Mouse (Mus musculus): Measurements from ENCODE around the gene Irgq. TPM values are rescaled to one million over a fixed set of nuclear protein-coding genes. Genes with fewer than 3 reads are reported as not detected.

Irgq gene
- polyA plus RNA-seq, 1 experiment from 2014 or later = 30.3 TPM

DNA sequence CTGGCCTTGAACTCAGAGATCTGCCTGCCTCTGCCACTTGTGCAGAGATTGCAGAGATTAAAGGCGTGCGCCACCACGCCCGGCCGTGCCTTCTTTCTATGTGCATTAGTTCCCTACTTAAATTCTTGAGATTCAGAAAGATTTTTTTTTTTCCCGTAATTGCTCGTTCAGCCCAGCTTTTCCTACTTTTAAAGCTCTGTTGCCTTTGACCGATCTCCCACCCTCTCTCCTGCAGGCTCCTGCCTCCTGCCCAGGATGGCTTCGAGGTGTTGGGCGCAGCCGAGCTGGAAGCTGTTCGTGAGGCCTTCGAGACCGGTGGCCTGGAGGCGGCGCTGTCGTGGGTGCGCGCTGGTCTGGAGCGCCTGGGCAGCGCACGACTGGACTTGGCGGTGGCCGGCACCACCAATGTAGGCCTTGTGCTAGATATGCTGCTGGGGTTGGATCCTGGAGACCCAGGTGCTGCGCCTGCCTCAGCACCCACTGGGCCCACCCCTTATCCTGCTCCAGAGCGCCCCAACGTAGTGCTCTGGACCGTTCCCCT lies 2.6 kb downstream of the Irgq start:
- Histone ChIP-seq H3K27me3 (ENCODE audit: control insufficient read depth, insufficient read depth, low read length) (no peaks in the 10 kb centered on the region), H3K4me1 (ENCODE audit: control insufficient read depth, insufficient read depth, low read length) (peaks cover 26% of the 10 kb centered on the region), H3K27ac (replicated peaks; ENCODE audit: low read depth, low read length) (no peak overlapping the region), H3K36me3 (ENCODE audit: control insufficient read depth, insufficient read depth, low read length) (peaks cover 41% of the 10 kb centered on the region), H3K9me3 (ENCODE audit: control insufficient read depth, low read length) (no peaks in the 10 kb centered on the region), H3K4me3 (replicated peaks; ENCODE audit: low read depth, low read length) (no peak overlapping the region), H3K9ac (replicated peaks; ENCODE audit: low read length) (no peak overlapping the region), H3K4me2 (ENCODE audit: low read length) (peak overlapping the region; percentile 3; the same call in 1 of the 2 replicates)
- no peak for ATAC-seq (ENCODE audit: low FRiP score, low TSS enrichment)
- WGBS = 66% methylated on average over 28 of the region's 28 CpGs
- no peak for DNase-seq

- 21% methylated on average over 42 of the region's 42 CpGs for WGBS
- H3K9me3 ChIP-seq (ENCODE audit: control insufficient read depth, low read length) = no peaks in the 10 kb centered on the region
- no peaks in the 10 kb centered on the region for H3K27me3 ChIP-seq (ENCODE audit: control insufficient read depth, insufficient read depth, low read length)
- peaks cover 26% of the 10 kb centered on the region for H3K4me1 ChIP-seq (ENCODE audit: control insufficient read depth, insufficient read depth, low read length)
- peak overlapping the region; percentile 12 for H3K4me3 ChIP-seq (replicated peaks; ENCODE audit: low read depth, low read length)
- peak overlapping the region; percentile 9; the same call in 1 of the 2 replicates for H3K9ac ChIP-seq (replicated peaks; ENCODE audit: low read length)
- ATAC-seq (ENCODE audit: low FRiP score, low TSS enrichment) = no peak
- peaks cover 41% of the 10 kb centered on the region for H3K36me3 ChIP-seq (ENCODE audit: control insufficient read depth, insufficient read depth, low read length)
- DNase-seq = no peak
- H3K4me2 ChIP-seq (ENCODE audit: low read length) = peak overlapping the region; percentile 38
- H3K27ac ChIP-seq (replicated peaks; ENCODE audit: low read depth, low read length) = no peak overlapping the region
Observed at GRCm38 (mm10) chr7:24533806-24534205, 3.3 kb downstream of the Irgq start.

DNA sequence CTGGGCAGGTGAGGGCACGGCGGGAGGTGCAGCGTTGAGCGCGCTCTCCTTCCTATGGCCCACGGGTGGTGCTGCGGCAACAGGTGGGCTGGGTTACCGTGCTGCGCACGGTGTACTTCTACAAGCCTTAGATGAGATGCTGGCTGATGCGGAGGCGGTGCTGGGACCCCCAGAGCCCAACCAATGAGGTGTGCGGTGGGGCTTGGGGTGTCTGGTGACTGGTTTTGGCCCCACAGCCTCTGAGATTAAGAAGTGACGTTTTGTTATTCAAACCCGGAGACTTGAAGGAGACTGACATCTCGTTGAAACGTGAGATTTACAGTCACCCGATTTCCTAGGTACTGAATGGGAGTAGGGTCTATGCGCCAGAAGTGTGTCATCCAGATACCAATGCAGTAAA lies 3.8 kb downstream of the Irgq start:
- H3K27ac ChIP-seq (replicated peaks; ENCODE audit: low read depth, low read length) = no peak overlapping the region
- peak overlapping the region; percentile 38 for H3K4me2 ChIP-seq (ENCODE audit: low read length)
- H3K4me3 ChIP-seq (replicated peaks; ENCODE audit: low read depth, low read length) = peak overlapping the region; percentile 12; the same call in 1 of the 2 replicates
- peaks cover 25% of the 10 kb centered on the region for H3K4me1 ChIP-seq (ENCODE audit: control insufficient read depth, insufficient read depth, low read length)
- DNase-seq (no peak), ATAC-seq (ENCODE audit: low FRiP score, low TSS enrichment) (no peak)
- WGBS = 31% methylated on average over 19 of the region's 19 CpGs
- H3K9me3 ChIP-seq (ENCODE audit: control insufficient read depth, low read length) = no peaks in the 10 kb centered on the region
- H3K36me3 ChIP-seq (ENCODE audit: control insufficient read depth, insufficient read depth, low read length) = peaks cover 41% of the 10 kb centered on the region
- no peak overlapping the region for H3K9ac ChIP-seq (replicated peaks; ENCODE audit: low read length)
- no peaks in the 10 kb centered on the region for H3K27me3 ChIP-seq (ENCODE audit: control insufficient read depth, insufficient read depth, low read length)

GRCm38 (mm10) chr7:24537081-24537480 lies 6.6 kb downstream of the Irgq start:
- no peak overlapping the region for H3K4me2 ChIP-seq (ENCODE audit: low read length)
- ATAC-seq (ENCODE audit: low FRiP score, low TSS enrichment) (no peak), DNase-seq (no peak)
- H3K36me3 ChIP-seq (ENCODE audit: control insufficient read depth, insufficient read depth, low read length) = peaks cover 37% of the 10 kb centered on the region
- no peak overlapping the region for H3K27ac ChIP-seq (replicated peaks; ENCODE audit: low read depth, low read length)
- H3K4me3 ChIP-seq (replicated peaks; ENCODE audit: low read depth, low read length) = no peak overlapping the region
- no peak overlapping the region for H3K9ac ChIP-seq (replicated peaks; ENCODE audit: low read length)
- H3K9me3 ChIP-seq (ENCODE audit: control insufficient read depth, low read length) = no peaks in the 10 kb centered on the region
- WGBS = 86% methylated on average over 4 of the region's 4 CpGs
- H3K4me1 ChIP-seq (ENCODE audit: control insufficient read depth, insufficient read depth, low read length) = peaks cover 15% of the 10 kb centered on the region
- no peaks in the 10 kb centered on the region for H3K27me3 ChIP-seq (ENCODE audit: control insufficient read depth, insufficient read depth, low read length)

DNA sequence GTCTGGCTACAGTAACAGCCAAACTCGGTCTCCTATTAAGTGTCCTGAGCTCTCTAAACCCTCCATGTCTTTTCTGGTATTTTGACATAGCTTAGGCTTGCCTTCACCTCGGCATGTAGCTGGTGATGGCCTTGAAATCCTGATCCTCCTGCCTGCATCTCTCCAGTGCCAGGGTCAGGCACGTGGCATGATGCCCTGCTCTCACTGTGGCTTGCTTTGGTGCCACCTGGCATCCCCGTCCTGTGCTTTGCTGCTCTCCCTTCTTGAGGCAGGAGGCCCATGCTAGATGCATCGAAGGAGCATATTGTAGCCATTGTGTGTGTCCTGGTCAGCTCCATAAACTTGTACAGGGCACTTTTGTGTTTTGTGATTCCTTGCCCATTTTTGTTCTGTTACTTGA lies 7.1 kb downstream of the Irgq start:
- ATAC-seq (ENCODE audit: low FRiP score, low TSS enrichment) = no peak
- 83% methylated on average over 5 of the region's 5 CpGs for WGBS
- Histone ChIP-seq H3K9ac (replicated peaks; ENCODE audit: low read length) (no peak overlapping the region), H3K4me1 (ENCODE audit: control insufficient read depth, insufficient read depth, low read length) (peaks cover 10% of the 10 kb centered on the region), H3K36me3 (ENCODE audit: control insufficient read depth, insufficient read depth, low read length) (peaks cover 34% of the 10 kb centered on the region), H3K9me3 (ENCODE audit: control insufficient read depth, low read length) (no peaks in the 10 kb centered on the region), H3K4me2 (ENCODE audit: low read length) (no peak overlapping the region), H3K27ac (replicated peaks; ENCODE audit: low read depth, low read length) (no peak overlapping the region), H3K4me3 (replicated peaks; ENCODE audit: low read depth, low read length) (no peak overlapping the region), H3K27me3 (ENCODE audit: control insufficient read depth, insufficient read depth, low read length) (no peaks in the 10 kb centered on the region)
- DNase-seq = no peak

DNA sequence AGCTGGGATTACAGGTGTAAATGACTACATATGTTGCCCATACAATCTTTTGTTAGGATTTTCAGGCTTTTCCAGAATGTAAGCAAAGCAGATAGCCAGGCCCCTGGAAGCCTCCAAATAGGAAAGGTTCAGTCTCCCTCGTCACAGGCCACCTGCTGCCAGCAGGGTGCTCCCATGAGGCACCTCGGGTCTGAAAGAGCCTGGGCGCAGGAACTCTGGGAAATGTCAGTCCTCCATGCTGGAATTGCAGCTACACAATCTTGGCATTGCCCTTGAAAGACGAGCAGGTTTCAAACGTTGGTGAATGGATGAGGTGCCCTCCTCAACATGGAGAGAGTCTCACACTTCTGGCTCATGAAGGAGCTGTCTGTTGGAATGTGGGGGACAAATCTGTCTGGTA lies 7.7 kb downstream of the Irgq start:
- H3K4me3 ChIP-seq (replicated peaks; ENCODE audit: low read depth, low read length) = no peak overlapping the region
- ATAC-seq (ENCODE audit: low FRiP score, low TSS enrichment) (no peak), DNase-seq (no peak)
- H3K4me2 ChIP-seq (ENCODE audit: low read length) = no peak overlapping the region
- H3K4me1 ChIP-seq (ENCODE audit: control insufficient read depth, insufficient read depth, low read length) = peaks cover 10% of the 10 kb centered on the region
- no peak overlapping the region for H3K27ac ChIP-seq (replicated peaks; ENCODE audit: low read depth, low read length)
- H3K36me3 ChIP-seq (ENCODE audit: control insufficient read depth, insufficient read depth, low read length) = peaks cover 31% of the 10 kb centered on the region
- no peaks in the 10 kb centered on the region for H3K9me3 ChIP-seq (ENCODE audit: control insufficient read depth, low read length)
- H3K9ac ChIP-seq (replicated peaks; ENCODE audit: low read length) = no peak overlapping the region
- 45% methylated on average over 5 of the region's 5 CpGs for WGBS
- H3K27me3 ChIP-seq (ENCODE audit: control insufficient read depth, insufficient read depth, low read length) = no peaks in the 10 kb centered on the region

DNA sequence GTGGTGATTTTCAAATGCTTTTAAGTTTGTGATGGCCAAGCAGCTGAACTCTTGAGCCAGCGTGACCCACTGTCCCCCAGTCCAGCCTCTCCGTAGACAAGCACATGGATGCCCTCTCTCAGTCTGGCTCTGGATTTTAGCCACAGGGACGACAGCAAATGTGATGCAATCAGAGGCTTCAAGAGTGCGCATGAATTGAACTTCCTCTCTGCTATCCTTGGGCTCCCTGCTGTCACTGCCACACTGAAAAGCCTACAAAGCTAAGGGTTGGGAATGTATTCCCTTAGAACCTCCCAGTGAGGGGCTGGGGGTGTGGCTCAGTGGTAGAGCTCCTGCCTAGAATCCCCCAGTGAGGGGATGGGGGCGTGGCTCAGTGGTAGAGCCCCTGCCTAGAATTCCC lies 8.2 kb downstream of the Irgq start:
- H3K9me3 ChIP-seq (ENCODE audit: control insufficient read depth, low read length) = no peaks in the 10 kb centered on the region
- DNase-seq (no peak), ATAC-seq (ENCODE audit: low FRiP score, low TSS enrichment) (no peak)
- H3K27ac ChIP-seq (replicated peaks; ENCODE audit: low read depth, low read length) = no peak overlapping the region
- no peak overlapping the region for H3K9ac ChIP-seq (replicated peaks; ENCODE audit: low read length)
- WGBS = 80% methylated on average over 5 of the region's 5 CpGs
- peaks cover 25% of the 10 kb centered on the region for H3K36me3 ChIP-seq (ENCODE audit: control insufficient read depth, insufficient read depth, low read length)
- H3K27me3 ChIP-seq (ENCODE audit: control insufficient read depth, insufficient read depth, low read length) = no peaks in the 10 kb centered on the region
- H3K4me2 ChIP-seq (ENCODE audit: low read length) = no peak overlapping the region
- peaks cover 5% of the 10 kb centered on the region for H3K4me1 ChIP-seq (ENCODE audit: control insufficient read depth, insufficient read depth, low read length)
- H3K4me3 ChIP-seq (replicated peaks; ENCODE audit: low read depth, low read length) = no peak overlapping the region

- H3K4me3 ChIP-seq (replicated peaks; ENCODE audit: low read depth, low read length) = no peak overlapping the region
- ATAC-seq (ENCODE audit: low FRiP score, low TSS enrichment) = no peak
- no peaks in the 10 kb centered on the region for H3K4me1 ChIP-seq (ENCODE audit: control insufficient read depth, insufficient read depth, low read length)
- H3K36me3 ChIP-seq (ENCODE audit: control insufficient read depth, insufficient read depth, low read length) = peaks cover 16% of the 10 kb centered on the region
- no peak overlapping the region for H3K4me2 ChIP-seq (ENCODE audit: low read length)
- WGBS = 95% methylated on average over 4 of the region's 4 CpGs
- no peaks in the 10 kb centered on the region for H3K27me3 ChIP-seq (ENCODE audit: control insufficient read depth, insufficient read depth, low read length)
- DNase-seq = no peak
- no peaks in the 10 kb centered on the region for H3K9me3 ChIP-seq (ENCODE audit: control insufficient read depth, low read length)
- no peak overlapping the region for H3K9ac ChIP-seq (replicated peaks; ENCODE audit: low read length)
- H3K27ac ChIP-seq (replicated peaks; ENCODE audit: low read depth, low read length) = no peak overlapping the region
Observed at GRCm38 (mm10) chr7:24539686-24540085, 9.2 kb downstream of the Irgq start.

DNA sequence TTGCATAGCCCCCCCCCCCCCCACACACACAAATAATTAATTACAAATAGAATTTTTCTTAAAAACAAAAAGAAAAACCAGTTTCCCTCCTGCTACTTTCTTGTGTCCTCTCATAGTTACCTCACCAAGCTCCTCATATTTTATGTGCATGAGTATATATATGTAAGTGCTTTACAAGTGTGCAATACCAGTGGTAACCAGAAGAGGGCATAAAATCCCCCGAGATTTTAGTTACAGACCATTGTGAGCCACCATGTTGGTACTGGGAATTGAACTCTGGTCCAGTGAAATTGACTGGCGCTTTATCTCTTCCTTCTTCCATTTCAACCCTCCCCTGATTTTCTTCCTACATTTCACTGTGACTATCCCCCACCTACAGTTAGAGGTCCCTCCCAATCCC lies 14.0 kb downstream of the Irgq start:
- H3K4me1 ChIP-seq (ENCODE audit: control insufficient read depth, insufficient read depth, low read length) = peaks cover 11% of the 10 kb centered on the region; the same call in 1 of the 2 replicates
- H3K4me2 ChIP-seq (ENCODE audit: low read length) = no peak overlapping the region
- H3K9me3 ChIP-seq (ENCODE audit: control insufficient read depth, low read length) = no peaks in the 10 kb centered on the region
- DNase-seq = no peak
- H3K36me3 ChIP-seq (ENCODE audit: control insufficient read depth, insufficient read depth, low read length) = 0 out of 2 replicates have a peak, but pooled peaks cover 4% of the 10 kb centered on the region
- H3K27me3 ChIP-seq (ENCODE audit: control insufficient read depth, insufficient read depth, low read length) = no peaks in the 10 kb centered on the region
- H3K4me3 ChIP-seq (replicated peaks; ENCODE audit: low read depth, low read length) = no peak overlapping the region
- no peak overlapping the region for H3K9ac ChIP-seq (replicated peaks; ENCODE audit: low read length)
- 88% methylated on average over 2 of the region's 2 CpGs for WGBS
- no peak overlapping the region for H3K27ac ChIP-seq (replicated peaks; ENCODE audit: low read depth, low read length)
- ATAC-seq (ENCODE audit: low FRiP score, low TSS enrichment) = no peak
